Mouse (Mus musculus): ENCODE results near the gene Parp9. TPM values are rescaled to one million over a fixed set of nuclear protein-coding genes. Genes with fewer than 3 reads are reported as not detected.
"Not testable (repeated sequence)": the region's sequence is repeated elsewhere in the genome, so short reads cannot be mapped to it uniquely, and the experiment has no call there.

Gene Parp9
- total and polyA plus RNA-seq, 2 experiments from 2014 or later = 3.2 to 5.1 TPM

- 92% methylated on average over 5 of the region's 5 CpGs for WGBS
- ATAC-seq (no peak), DNase-seq (no peak)
- no peaks in the 10 kb centered on the region for H3K4me1 ChIP-seq (ENCODE audit: insufficient read depth)
- H3K27ac ChIP-seq (ENCODE audit: low read depth, low read length) = no peak overlapping the region
- no peaks in the 10 kb centered on the region for H3K36me3 ChIP-seq (ENCODE audit: insufficient read depth)
- no peaks in the 10 kb centered on the region for H3K27me3 ChIP-seq (ENCODE audit: insufficient read depth, low read length)
- no peak overlapping the region for H3K4me2 ChIP-seq (ENCODE audit: low read depth)
- TF ChIP-seq CTCF (IDR thresholded peaks at IDR 0.05; ENCODE audit: low read depth) = no peak
- no peak overlapping the region for H3K4me3 ChIP-seq (ENCODE audit: low read depth, low read length)
- no peaks in the 10 kb centered on the region for H3K9me3 ChIP-seq (ENCODE audit: low read length)
- no peak overlapping the region for H3K9ac ChIP-seq
These were observed 14.4 kb downstream of the Parp9 start for GRCm38 (mm10) chr16:35952628-35953130.

GRCm38 (mm10) chr16:35965991-35966390 is 27.7 kb downstream of the Parp9 start:
- H3K9me3 ChIP-seq (ENCODE audit: low read length); H3K27ac ChIP-seq (ENCODE audit: low read depth, low read length); H3K4me3 ChIP-seq (ENCODE audit: low read depth, low read length); H3K9ac ChIP-seq; H3K27me3 ChIP-seq (ENCODE audit: insufficient read depth, low read length); ATAC-seq; H3K4me1 ChIP-seq (ENCODE audit: insufficient read depth); DNase-seq; H3K4me2 ChIP-seq (ENCODE audit: low read depth); H3K36me3 ChIP-seq (ENCODE audit: insufficient read depth): not testable (repeated sequence)
- 74% methylated on average over 3 of the region's 4 CpGs for WGBS

- no peak overlapping the region for H3K4me3 ChIP-seq (ENCODE audit: low read depth, low read length)
- no peak overlapping the region for H3K4me2 ChIP-seq (ENCODE audit: low read depth)
- no peaks in the 10 kb centered on the region for H3K9me3 ChIP-seq (ENCODE audit: low read length)
- no peak for TF ChIP-seq CTCF (IDR thresholded peaks at IDR 0.05; ENCODE audit: low read depth)
- no peak overlapping the region for H3K27ac ChIP-seq (ENCODE audit: low read depth, low read length)
- H3K4me1 ChIP-seq (ENCODE audit: insufficient read depth) = no peaks in the 10 kb centered on the region
- WGBS = 36% methylated on average over 5 of the region's 5 CpGs
- DNase-seq (no peak), ATAC-seq (no peak)
- no peaks in the 10 kb centered on the region for H3K27me3 ChIP-seq (ENCODE audit: insufficient read depth, low read length)
- H3K9ac ChIP-seq = no peak overlapping the region
- H3K36me3 ChIP-seq (ENCODE audit: insufficient read depth) = no peaks in the 10 kb centered on the region
These were observed 28.3 kb downstream of the Parp9 start for GRCm38 (mm10) chr16:35966411-35967115.

- Histone ChIP-seq H3K4me3 (ENCODE audit: low read depth, low read length) (no peak overlapping the region), H3K9me3 (ENCODE audit: low read length) (no peaks in the 10 kb centered on the region), H3K4me2 (ENCODE audit: low read depth) (no peak overlapping the region), H3K9ac (no peak overlapping the region), H3K4me1 (ENCODE audit: insufficient read depth) (no peaks in the 10 kb centered on the region), H3K27ac (ENCODE audit: low read depth, low read length) (no peak overlapping the region), H3K27me3 (ENCODE audit: insufficient read depth, low read length) (no peaks in the 10 kb centered on the region), H3K36me3 (ENCODE audit: insufficient read depth) (no peaks in the 10 kb centered on the region)
- 89% methylated on average over 4 of the region's 4 CpGs for WGBS
- ATAC-seq = no peak
- DNase-seq = no peak
- TF ChIP-seq CTCF (IDR thresholded peaks at IDR 0.05; ENCODE audit: low read depth) = peak; percentile 53
These were observed 29.0 kb downstream of the Parp9 start for GRCm38 (mm10) chr16:35967319-35967718.

GRCm38 (mm10) chr16:35968149-35968548 is 29.9 kb downstream of the Parp9 start:
- no peaks in the 10 kb centered on the region for H3K9me3 ChIP-seq (ENCODE audit: low read length)
- DNase-seq (no peak), ATAC-seq (no peak)
- H3K27me3 ChIP-seq (ENCODE audit: insufficient read depth, low read length) = no peaks in the 10 kb centered on the region
- H3K36me3 ChIP-seq (ENCODE audit: insufficient read depth) = no peaks in the 10 kb centered on the region
- H3K9ac ChIP-seq = no peak overlapping the region
- no peaks in the 10 kb centered on the region for H3K4me1 ChIP-seq (ENCODE audit: insufficient read depth)
- no peak overlapping the region for H3K4me2 ChIP-seq (ENCODE audit: low read depth)
- no peak overlapping the region for H3K4me3 ChIP-seq (ENCODE audit: low read depth, low read length)
- TF ChIP-seq CTCF (IDR thresholded peaks at IDR 0.05; ENCODE audit: low read depth) = no peak
- no peak overlapping the region for H3K27ac ChIP-seq (ENCODE audit: low read depth, low read length)
- 58% methylated on average over 2 of the region's 2 CpGs for WGBS

- no peaks in the 10 kb centered on the region for H3K4me1 ChIP-seq (ENCODE audit: insufficient read depth)
These were observed 35.8 kb downstream of the Parp9 start for GRCm38 (mm10) chr16:35974021-35974420.

GRCm38 (mm10) chr16:35978450-35978849 is 40.2 kb downstream of the Parp9 start, which contains the start of gene Kpna1:
TSS of gene Kpna1 (plus strand) at chr16:35978750.
- not testable (repeated sequence) for H3K9me3 ChIP-seq (ENCODE audit: low read length); DNase-seq; H3K27me3 ChIP-seq (ENCODE audit: insufficient read depth, low read length); H3K4me1 ChIP-seq (ENCODE audit: insufficient read depth); H3K27ac ChIP-seq (ENCODE audit: low read depth, low read length); H3K4me2 ChIP-seq (ENCODE audit: low read depth); H3K9ac ChIP-seq; H3K36me3 ChIP-seq (ENCODE audit: insufficient read depth); H3K4me3 ChIP-seq (ENCODE audit: low read depth, low read length); ATAC-seq
- 97% methylated on average over 1 of the region's 1 CpGs for WGBS

More at GRCm38 (mm10) chr16:35974021-35974420, 35.8 kb downstream of the Parp9 start:
- Histone ChIP-seq H3K9ac (no peak overlapping the region), H3K27ac (ENCODE audit: low read depth, low read length) (no peak overlapping the region), H3K36me3 (ENCODE audit: insufficient read depth) (no peaks in the 10 kb centered on the region), H3K9me3 (ENCODE audit: low read length) (no peaks in the 10 kb centered on the region), H3K4me2 (ENCODE audit: low read depth) (no peak overlapping the region), H3K27me3 (ENCODE audit: insufficient read depth, low read length) (no peaks in the 10 kb centered on the region), H3K4me3 (ENCODE audit: low read depth, low read length) (no peak overlapping the region)
- ATAC-seq (no peak), DNase-seq (no peak)
- 46% methylated on average over 1 of the region's 1 CpGs for WGBS
- TF ChIP-seq CTCF (IDR thresholded peaks at IDR 0.05; ENCODE audit: low read depth) = no peak

Data from forebrain, postnatal 0 days (tissue).